Mouse (Mus musculus) erythroblast, adult 5-6 weeks (primary cell): ENCODE results near the gene 1700017N19Rik. TPM values are rescaled to one million over a fixed set of nuclear protein-coding genes. Genes with fewer than 3 reads are reported as not detected.

ENCODE experiments used
- ATAC-seq: replicated peaks from 2 replicates; pipeline ENCODE4 v1.8.0; 2016; ENCODE audit warnings: moderate number of reproducible peaks, mild to moderate bottlenecking, moderate TSS enrichment, inconsistent platforms; ENCODE audit not compliant: poor library complexity, low FRiP score, severe bottlenecking
- total RNA-seq, 2 experiments: library from RNA; stranded (forward) in 1 of 2; stranded (reverse) in 1 of 2; fragments of 150-400 nt in 1 of 2; fragments of 200-764, 138-1000 nt in 1 of 2; gene quantifications; 2 replicates each; pipeline versions ENCODE4 v1.2.3 to v1.2.4; 2015 to 2017; ENCODE audit warnings: low replicate concordance in 2 of 2

Gene 1700017N19Rik
- total RNA-seq, 2 experiments from 2014 or later, result not detected

DNA sequence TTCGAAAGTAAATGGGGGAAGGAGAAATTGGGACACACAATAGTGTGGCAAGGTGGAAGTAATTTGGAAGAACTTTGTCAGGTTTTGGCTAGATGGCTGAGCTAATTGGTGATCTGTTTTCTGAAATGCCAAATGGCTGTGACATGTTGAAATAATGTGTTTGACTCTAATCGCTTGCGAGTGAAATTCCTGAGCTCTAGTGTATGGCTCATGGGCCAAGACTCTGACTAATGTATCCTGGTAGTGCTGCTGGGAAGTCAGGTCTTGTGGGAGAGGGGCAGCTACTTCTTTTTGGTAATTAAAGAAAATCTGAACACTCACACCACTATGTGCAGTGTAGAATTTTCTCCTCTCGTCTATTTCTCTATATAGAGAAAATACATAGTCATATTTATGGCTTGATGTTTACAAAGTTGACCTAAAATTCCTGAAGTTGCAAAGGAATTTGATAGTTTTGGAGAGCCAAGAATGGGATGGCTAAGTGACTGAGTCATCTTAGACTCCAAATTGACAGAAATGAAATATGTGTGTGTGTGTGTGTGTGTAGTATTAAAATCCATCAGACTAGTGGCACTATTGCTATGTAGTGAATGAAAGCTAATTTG, 55.1 kb downstream of the 1700017N19Rik start:
- ATAC-seq, result no peak

DNA sequence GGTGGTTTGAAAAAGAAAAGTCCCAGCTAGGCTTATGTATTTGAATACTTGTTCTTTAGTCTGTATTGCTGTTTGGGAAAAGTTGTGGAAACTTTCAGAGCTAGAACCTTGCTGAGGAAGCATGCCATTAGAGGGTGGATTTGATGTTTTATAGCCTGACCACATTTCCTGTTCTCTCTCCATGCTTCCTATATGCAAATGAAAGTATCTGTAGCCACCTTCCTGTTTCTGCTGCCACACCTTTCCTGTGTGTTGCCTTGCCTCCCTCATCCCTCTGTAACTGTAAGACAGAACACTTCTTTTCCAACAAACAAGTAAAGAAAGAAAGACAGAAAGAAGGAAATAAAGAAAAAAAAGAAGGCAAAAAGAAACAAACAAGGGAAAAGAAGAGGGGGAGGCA, 63.9 kb downstream of the 1700017N19Rik start:
- ATAC-seq, result no peak

DNA sequence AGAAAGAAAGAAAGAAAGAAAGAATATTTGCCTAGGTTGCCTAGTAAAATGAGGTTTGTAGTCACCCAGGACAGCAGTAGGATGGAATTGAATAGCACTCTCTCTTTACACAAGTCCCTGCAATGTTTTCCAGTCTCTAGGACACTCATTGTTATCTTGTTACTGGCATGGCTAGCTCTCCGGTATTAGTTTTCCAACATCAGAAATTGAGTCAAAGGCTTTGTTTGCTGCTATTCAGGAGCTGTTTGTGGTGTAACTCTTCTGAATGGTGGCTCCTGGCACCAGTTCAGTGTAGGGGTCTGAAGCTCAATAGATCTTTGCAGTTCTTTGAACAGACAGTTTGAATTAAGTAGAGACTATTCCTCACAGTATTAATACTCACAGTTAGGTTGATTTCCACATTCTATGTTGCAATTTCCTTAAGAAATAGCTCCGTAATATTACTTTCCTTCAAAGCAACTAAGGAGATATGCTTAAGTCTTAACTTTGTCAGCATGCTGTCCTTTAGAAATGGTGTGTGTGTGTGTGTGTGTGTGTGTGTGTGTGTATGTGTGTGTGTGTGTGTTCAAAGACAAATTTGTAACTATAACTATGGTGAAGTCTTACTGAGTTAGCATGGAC, 71.8 kb downstream of the 1700017N19Rik start:
- no peak for ATAC-seq

Other genes with a start within 250 kb of the 1700017N19Rik start
- not detected in 2 replicates for gene Gm4302, start 249.6 kb upstream of the 1700017N19Rik start, total RNA-seq (2015; ENCODE audit: low replicate concordance)
- not detected in 2 replicates for gene Gm4302, start 249.6 kb upstream of the 1700017N19Rik start, total RNA-seq (2017; ENCODE audit: low replicate concordance)
- not detected in 2 replicates for gene Gm4303, start 244.5 kb upstream of the 1700017N19Rik start, total RNA-seq (2015; ENCODE audit: low replicate concordance)
- not detected in 2 replicates for gene Gm4303, start 244.5 kb upstream of the 1700017N19Rik start, total RNA-seq (2017; ENCODE audit: low replicate concordance)
- not detected in 2 replicates for gene Gm4305, start 239.4 kb upstream of the 1700017N19Rik start, total RNA-seq (2015; ENCODE audit: low replicate concordance)
- not detected in 2 replicates for gene Gm4305, start 239.4 kb upstream of the 1700017N19Rik start, total RNA-seq (2017; ENCODE audit: low replicate concordance)
- not detected in 2 replicates for gene Gm4307, start 229.1 kb upstream of the 1700017N19Rik start, total RNA-seq (2015; ENCODE audit: low replicate concordance)
- gene Gm4307, start 229.1 kb upstream of the 1700017N19Rik start, total RNA-seq (2017; ENCODE audit: low replicate concordance), result not detected in 2 replicates
- gene Gm4312, start 207.9 kb upstream of the 1700017N19Rik start, total RNA-seq (2015; ENCODE audit: low replicate concordance), result not detected in 2 replicates
- gene Gm4312, start 207.9 kb upstream of the 1700017N19Rik start, total RNA-seq (2017; ENCODE audit: low replicate concordance), result not detected in 2 replicates
- gene Tmtc3, start 103.1 kb upstream of the 1700017N19Rik start, total RNA-seq (2015; ENCODE audit: low replicate concordance), result 7.3 and 10.2 TPM in 2 replicates
- gene Tmtc3, start 103.1 kb upstream of the 1700017N19Rik start, total RNA-seq (2017; ENCODE audit: low replicate concordance), result 3.6 and 4.0 TPM in 2 replicates
- gene Cep290, start 102.9 kb upstream of the 1700017N19Rik start, total RNA-seq (2015; ENCODE audit: low replicate concordance), result 8.8 and 15.5 TPM in 2 replicates
- gene Cep290, start 102.9 kb upstream of the 1700017N19Rik start, total RNA-seq (2017; ENCODE audit: low replicate concordance), result 22.6 and 63.6 TPM in 2 replicates
- 11.5 and 13.1 TPM in 2 replicates for gene 4930430F08Rik, start 61 bp upstream of the 1700017N19Rik start, total RNA-seq (2015; ENCODE audit: low replicate concordance)
- 30.2 and 31.0 TPM in 2 replicates for gene 4930430F08Rik, start 61 bp upstream of the 1700017N19Rik start, total RNA-seq (2017; ENCODE audit: low replicate concordance)